Mouse (Mus musculus): Measurements from ENCODE around the gene Cog4. TPM values are rescaled to one million over a fixed set of nuclear protein-coding genes. Genes with fewer than 3 reads are reported as not detected.
"Not testable (repeated sequence)": the region's sequence is repeated elsewhere in the genome, so short reads cannot be mapped to it uniquely, and the experiment has no call there.

Gene Cog4
- total and polyA plus RNA-seq, 3 experiments, result 21.3 to 87.0 (median 85.3) TPM

DNA sequence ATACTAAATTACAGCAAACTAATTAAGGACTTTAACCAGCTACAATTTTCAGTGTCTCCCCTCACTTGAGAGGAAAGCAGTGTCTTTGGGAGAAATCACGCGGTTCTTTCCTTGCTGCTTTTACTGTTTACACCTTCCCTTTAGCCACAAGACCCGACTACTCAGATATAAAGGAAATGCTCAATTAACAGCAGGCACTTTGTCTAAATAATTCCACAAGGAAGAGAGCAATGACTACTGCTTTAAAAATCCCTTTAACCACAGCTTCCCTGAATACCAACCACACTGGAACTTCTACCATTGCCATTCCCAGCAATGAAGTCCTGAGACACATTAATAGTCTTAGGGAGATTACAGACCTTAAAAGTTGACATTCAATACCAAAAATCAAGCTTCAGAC, 17.9 kb upstream of the Cog4 start:
- no peak for DNase-seq

DNA sequence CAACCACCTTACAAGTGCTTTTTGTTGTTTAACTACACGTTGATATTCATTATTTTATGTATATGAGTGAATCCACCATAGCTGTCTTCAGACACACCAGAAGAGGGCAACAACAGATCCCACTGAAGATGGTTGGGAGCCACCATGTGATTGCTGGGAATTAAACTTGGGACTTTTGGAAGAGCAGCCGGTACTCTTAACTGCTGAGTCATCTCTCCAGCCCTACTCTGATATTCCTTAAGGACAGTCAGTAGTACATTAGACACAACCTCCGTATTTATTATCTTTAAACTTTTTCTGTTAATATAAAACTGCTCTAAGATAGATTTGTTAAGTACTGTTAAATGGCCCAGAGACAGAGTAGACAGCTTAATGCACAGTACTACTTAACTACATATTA, 14.4 kb upstream of the Cog4 start:
- DNase-seq, result no peak

- no peak for DNase-seq
Measured at GRCm38 (mm10) chr8:110842012-110842574, 4.3 kb upstream of the Cog4 start.

DNA sequence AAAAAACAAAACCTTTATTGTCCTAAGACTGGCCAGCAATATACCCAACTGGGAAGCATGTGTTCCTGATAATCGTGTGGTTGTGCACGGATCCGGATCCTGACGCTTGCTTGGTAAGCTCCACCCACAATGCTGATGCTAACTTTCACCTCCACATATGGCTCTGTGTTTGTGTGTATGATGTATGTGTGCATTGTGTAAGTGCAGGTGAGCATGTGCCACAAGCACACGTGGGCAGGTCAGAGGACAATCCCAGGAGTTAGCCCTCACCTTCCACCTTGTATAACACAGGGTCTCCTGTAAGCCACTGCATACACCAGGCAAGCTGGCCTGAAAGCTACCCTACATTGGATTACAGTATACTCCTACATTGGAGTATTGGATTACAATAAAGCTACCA, 3.2 kb upstream of the Cog4 start:
- no peak for DNase-seq

DNA sequence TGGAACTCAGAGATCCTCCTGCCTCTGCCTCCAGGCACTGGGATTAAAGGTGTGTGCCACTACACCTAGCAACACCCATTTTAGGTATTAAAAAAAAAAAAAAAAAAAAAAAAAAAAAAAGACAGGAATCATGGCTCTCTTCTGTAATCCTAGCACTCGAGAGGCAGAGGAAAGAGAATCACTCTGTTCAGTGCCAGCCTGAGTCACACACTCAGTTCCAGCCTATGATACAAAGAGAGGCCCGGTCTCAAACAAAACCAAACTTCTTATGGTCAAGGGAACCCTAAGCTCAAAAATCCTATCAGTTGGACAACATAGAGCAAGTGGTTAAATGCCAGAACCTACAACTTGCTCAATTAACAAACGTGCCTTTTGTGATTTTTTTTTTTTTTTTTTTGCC, 1.5 kb upstream of the Cog4 start:
- DNase-seq, result no peak

GRCm38 (mm10) chr8:110845821-110846404, 487 bp upstream of the Cog4 start:
- DNase-seq, result no peak

- DNase-seq, result no peak
Measured at GRCm38 (mm10) chr8:110847171-110847549, 760 bp downstream of the Cog4 start.

DNA sequence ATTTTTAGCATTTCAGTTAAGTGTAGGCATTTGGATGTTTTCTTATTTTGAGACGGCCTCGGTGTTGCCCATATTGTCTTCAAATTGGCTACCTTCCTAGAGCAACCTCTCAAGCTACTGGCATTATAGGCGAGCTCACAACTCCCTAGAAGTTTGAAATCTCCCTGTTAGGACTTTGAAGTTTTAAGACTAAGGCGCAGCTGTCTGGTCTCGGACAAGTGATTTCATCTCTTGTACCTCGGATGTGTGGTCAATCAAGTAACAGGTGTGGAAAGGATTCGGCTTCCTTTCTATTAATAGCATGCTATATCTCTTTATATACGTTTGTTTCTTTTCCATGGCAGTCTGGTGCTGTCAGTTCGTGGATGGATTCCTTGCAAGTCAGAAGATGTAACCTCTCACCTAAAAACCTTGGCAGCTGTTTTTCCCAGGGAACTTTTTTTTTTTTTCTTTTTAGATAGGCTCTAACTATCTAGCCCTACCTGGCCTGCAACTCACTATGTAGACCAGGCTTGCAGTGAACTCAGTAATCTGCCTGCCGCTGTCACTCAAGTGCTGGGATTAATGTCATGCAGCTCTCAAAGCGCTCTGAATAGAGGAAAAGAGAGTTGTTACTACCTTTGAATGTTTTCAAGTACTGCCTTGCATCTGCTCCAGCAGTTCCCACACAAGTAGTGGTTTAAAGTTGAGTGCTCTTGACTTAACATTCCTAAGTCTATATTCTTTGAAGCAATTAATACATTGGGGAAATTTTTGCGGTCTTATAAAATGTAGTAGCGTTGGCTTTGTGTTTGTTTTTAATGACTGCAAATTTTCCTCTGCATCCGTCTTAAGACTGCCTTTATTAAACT, 1.5 kb downstream of the Cog4 start:
- DNase-seq, result no peak

DNA sequence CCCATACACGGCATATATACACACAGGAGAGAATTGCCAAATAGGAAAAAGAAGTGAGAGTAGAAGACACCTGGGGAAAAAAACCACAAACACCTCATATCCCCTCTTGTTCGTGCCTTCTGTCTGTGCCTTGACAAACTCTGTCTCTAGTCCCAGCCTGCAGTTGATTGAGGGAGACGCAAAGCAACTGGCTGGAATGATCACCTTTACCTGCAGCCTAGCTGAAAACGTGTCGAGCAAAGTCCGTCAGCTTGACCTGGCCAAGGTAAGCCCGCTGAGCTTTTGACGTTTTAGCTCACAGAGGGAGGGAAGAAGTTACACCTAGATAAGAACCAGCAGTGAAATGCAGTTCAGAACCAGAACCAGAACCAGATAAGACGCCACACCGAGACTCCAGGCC, 4.8 kb downstream of the Cog4 start:
- no peak for DNase-seq

DNA sequence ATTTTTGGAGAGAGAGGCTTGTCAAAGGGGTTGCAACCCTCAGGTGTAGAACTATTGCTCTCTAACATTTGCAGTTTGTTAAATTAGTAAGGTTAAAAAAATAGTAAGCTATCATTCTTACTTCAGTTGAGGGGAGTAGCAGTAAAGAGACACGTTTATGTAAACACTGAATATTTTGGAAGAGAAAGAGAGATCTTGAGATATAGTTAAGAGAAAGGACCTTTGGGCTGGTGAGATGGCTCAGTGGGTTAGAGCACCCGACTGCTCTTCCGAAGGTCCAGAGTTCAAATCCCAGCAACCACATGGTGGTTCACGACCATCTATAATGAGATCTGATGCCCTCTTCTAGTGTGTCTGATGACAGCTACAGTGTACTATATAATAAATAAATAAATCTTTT, 9.7 kb downstream of the Cog4 start:
- not testable (repeated sequence) for DNase-seq

- DNase-seq, result no peak
Measured at GRCm38 (mm10) chr8:110856760-110857461, 10.5 kb downstream of the Cog4 start.

DNA sequence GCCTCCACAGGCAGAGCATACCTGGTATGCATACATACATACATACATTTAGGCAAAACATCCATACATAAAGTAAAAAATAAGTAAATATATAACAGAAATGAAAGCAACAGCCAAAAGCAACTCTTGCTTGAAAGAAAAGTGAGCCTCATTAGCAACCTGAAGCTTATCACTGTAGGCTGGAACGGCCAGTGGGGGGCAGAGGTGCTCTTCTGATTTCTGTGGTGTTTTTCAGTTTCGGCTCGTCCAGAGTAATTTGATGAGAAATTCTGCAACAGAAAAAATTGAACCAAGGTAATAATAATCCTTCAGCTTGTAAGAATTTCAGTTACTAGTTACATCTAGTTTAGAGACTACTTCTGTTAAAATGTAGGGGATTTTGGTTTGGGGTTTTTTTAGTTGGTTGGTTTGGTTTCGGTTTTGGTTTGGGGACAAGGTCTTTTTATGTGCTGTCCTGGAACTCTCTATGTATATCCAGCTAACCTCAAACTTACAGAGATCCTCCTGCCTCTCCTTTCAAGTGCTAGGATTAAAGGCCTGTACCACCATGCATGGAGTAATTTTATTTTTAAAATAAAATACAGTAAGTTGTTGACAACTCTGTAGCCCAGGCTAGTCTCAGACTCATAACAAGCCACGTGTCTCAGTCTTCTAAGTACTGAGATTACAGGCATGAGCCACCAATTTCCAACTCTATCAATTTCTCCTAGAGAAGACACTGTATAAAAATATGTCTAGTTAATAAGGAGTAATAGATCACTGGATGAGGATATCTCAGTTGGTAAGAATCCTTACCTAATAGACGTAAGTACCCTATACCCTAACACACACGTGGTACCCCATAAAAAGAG, 13.5 kb downstream of the Cog4 start:
- DNase-seq, result no peak

DNA sequence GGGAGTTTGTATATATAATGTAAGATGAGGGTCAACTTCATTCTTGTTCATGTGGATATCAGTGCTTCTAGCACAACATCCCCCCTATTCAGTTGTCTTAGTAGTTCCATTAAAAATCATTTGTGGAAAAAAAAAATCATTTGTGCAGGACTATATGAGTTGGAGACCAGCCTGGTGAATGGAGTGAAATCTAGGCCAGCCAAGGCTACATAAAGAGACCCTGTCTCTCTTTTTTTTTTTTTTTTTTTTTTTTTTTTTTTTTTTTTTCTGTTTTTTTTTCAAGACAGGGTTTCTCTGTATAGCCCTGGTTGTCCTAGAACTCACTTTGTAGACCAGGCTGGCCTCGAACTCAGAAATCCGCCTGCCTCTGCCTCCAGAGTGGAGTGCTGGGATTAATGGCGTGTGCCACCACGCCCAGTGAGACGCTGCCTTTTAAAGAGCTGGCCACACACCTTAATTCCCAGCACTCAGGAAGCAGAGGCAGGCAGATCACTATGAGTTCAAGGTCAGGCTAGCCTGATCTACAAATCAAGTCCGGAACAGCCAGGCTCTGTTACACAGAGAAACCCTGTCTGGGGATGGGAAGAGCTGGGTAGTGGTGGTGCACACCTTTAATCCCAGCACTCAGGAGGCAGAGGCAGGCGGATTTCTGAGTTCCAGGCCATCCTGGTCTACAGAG, 15.1 kb downstream of the Cog4 start:
- not testable (repeated sequence) for DNase-seq

DNA sequence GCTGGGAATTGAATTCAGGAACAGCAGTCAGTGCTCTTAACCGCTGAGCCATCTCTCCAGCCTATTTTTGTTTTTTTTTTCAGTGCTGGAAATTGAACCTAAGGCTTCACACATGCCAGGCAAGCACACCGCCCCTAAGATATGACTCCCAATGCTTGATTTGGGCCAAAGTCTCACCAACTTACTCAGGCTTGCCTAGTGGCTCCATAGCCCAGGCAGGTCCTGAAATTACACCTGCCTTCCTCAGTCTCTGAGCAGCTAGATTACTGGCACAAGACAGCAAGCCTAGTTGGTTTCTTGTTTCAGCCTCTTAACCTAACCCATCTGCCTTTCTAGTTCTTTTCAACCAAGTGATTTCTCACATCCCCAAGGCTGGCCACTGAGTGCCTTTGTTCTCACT, 24.1 kb downstream of the Cog4 start:
- no peak for DNase-seq

- no peak for DNase-seq
Measured at GRCm38 (mm10) chr8:110877862-110878261, 31.5 kb downstream of the Cog4 start.

DNA sequence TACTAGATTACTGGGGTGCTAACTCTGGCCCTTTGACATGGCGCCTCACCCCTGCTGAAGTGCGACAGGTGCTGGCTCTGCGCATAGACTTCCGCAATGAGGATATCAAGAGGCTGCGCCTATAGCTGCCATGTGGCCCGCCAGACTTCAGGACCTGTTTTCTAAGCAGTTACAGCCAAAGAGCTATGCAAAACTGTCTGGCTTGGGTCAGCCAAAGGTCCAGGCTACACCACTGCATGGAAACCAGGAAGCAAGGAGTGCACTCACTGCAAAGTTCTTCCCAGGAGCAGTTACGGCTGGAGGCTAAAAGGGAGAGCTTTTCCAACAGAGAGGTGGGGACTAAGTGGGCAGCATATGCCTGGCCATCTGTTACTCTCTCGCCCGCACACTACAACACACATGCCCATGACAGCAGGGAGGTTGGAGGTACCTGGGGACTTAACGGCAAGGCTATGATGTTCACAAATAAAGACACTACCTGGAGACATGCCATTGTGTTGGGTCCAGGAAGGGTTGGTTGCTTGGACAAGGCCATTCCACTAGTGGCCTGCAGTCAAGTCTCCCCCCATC, 35.4 kb downstream of the Cog4 start:
- DNase-seq, result no peak

GRCm38 (mm10) chr8:110883824-110884223, 37.4 kb downstream of the Cog4 start:
- no peak for DNase-seq

- DNase-seq, result no peak
Measured at GRCm38 (mm10) chr8:110886634-110887033, 40.2 kb downstream of the Cog4 start.

GRCm38 (mm10) chr8:110887551-110887950, 41.2 kb downstream of the Cog4 start:
- peak; percentile 41 for DNase-seq

- DNase-seq, result no peak
Measured at GRCm38 (mm10) chr8:110888441-110888840, 42.0 kb downstream of the Cog4 start.

- DNase-seq, result peak; percentile 29
Measured at GRCm38 (mm10) chr8:110888860-110889259, 42.5 kb downstream of the Cog4 start.

Data from adrenal gland, adult 2 months (tissue).